Mouse (Mus musculus): ENCODE measurements around the gene Prr29.
"Not testable (repeated sequence)": the region's sequence is repeated elsewhere in the genome, so short reads cannot be mapped to it uniquely, and the experiment has no call there.

Gene Prr29

DNA sequence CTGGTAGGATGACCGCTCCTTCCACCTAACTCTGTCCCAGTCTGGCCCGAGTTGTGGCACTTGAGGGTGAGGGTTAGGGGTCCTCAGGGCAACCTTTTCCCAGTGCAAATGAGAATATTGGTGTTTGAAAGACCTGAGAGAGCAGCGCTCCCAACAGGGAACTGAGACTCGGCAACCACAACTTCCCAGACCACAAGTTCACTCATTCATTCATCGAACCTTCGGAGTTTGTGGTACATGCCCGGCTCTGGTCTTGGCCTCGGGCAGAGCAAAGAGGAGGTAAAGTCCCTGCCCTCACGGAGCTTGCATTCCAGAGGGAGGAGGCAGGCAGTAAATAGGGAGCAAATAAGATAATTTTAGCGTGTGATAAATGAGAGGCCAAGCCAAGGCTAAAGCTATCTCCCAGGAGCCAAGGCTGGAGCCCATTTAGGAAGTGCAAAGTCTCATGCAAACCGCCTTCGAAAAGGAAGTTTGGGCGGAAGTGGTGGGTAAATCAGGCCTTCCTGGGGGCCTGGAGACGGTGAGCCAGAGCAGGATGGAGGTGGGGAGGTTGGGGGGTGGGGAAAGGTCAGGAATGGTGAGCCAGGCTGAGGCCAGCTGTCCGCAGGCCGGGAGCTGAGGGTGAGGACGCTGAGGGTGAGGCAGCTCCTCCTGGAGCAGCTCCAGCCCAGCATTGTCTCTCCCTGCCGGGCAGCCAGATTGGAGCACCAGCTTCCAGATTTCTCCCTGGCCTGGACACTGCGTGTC is 9.7 kb upstream of the Prr29 start:
- DNase-seq, result no peak

DNA sequence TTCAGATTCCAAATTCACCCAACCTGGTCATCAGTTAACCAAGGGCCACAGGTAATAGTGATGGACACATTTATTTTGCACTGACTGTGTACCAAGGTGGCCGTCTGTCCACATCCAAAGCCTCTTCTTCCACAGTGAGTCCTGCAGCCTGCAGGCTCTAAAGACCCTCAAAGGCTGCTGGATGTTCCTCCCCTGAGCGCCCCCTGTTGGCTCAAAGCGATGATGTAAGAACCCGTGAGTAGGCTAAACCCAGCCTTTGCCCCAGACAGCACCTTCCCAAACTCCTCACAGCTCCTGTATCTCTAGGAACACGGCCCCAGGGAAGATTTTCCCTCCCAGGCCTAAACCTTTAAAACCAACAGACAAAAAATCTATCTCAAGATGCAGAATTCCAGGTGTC is 5.9 kb upstream of the Prr29 start:
- DNase-seq, result no peak

DNA sequence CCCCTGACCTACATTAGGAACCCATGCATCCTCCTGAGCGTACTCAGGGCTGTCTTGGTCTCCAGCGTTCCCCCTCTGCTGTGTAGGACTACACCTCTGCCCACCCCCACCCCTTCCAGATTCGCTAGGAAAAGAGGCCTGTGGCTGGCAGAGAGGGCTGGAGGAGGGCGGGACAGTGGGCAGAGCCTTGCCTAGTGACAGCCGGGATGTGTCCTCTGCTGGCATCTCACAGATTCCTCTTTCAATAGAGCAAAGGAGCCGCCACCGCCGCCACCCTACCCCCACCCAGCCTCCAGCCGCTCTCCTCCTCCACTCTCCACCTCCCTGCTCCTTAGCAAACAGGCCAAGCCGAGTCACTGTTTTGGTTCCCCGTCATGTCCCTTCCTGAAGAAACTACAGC is 560 bp upstream of the Prr29 start:
- no peak for DNase-seq

DNA sequence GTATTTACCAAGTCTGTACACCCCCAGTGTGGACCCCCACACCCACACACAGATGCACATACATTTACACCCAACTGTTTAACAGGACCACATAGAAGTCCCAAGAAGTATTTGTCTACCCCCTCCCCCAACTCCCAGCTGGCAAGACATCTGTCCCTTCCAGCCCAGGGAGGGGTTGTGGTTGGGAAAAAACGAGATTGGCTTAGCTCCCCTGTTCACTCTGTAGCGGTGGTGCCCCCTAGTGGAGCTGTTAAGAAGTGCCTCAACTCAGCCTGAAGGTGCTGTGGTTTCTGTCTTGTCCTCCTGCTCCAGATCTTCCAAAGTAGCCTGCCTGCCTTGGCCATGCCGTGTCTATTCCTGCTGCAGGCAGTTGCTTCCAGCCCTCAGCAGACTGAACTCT is 1.0 kb downstream of the Prr29 start:
- DNase-seq, result peak; percentile 59

DNA sequence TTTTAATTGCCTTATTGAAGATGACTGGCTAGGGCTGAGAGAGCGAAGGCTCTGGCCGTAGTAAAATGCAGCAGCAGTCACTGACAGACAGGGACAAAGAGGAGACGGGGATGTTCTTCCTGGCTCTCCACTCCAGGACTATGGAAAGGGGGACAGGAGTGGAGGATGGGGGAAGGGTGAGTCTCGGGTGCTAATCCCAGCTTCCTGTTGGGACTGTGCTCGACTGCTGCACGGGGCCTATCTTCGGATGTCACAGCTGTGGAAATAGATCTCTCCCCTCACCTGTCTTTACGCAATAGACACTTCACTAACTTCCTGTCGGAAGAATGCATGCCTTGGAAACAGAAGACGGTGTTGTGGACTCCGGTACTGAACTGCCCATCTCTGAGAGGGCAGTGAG is 8.7 kb downstream of the Prr29 start:
- no peak for DNase-seq

GRCm38 (mm10) chr11:106374559-106374958 is 9.3 kb downstream of the Prr29 start:
- no peak for DNase-seq

DNA sequence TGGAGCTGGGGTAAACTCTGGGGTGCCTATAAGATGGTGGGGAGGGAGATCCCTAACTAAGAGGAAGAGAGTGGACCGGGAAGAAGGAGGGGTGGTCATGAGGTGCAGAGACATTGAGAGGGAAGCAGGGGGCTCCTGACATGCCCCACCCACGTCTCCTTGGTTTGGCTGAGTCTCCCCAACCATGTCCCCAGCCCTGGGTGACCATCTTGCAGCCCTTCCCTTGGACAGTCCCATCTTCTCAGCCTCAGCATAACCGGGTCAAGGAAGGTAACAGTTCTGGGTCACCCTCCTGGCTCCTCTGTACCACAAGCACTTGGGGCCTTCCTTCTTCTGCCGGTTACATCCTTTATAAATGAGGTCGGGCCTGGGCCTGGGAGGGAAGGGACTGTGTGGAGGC is 9.7 kb downstream of the Prr29 start:
- no peak for DNase-seq

GRCm38 (mm10) chr11:106381011-106381410 is 15.7 kb downstream of the Prr29 start:
- DNase-seq, result no peak

- no peak for DNase-seq
Measured at GRCm38 (mm10) chr11:106381883-106382282, 16.6 kb downstream of the Prr29 start.

DNA sequence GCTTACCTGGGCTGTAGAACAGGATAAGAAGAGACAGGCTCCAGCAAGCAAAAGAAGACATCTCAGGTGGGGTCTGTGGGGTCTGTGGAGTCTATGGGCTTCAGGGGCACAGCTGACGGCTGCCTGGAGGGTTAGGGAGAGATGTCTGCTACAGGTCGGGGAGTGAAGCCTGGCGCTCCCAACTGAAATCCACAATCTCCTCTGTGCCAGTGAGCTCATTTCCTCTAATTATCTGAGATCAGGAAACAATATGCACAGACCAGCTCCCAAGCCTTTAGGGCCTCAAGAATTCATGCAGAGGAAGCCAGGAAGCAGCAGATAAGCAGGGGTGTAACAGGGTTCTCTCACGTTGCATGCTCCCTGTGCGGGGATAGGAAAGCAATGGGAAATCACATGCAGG is 17.2 kb downstream of the Prr29 start:
- DNase-seq, result no peak

- DNase-seq, result no peak
Measured at GRCm38 (mm10) chr11:106383051-106383790, 17.9 kb downstream of the Prr29 start.

DNA sequence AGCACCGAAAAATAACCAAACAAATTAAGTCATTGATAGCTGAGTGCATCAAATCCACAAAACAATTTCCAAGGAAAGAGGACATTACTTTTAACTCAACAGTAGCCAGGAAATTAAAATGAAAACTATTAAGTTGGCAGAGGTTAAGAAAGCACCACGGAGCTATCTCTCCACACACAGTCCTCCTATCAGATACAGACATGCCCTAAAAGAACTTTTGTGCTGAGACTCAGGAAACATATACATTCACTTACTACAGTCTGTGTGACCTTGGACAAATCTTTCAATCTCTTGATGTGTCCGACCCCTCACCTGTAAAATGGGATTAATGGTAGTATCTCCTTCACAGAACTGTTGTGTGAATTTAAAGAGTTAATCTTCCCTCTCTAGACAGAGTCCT is 21.1 kb downstream of the Prr29 start:
- DNase-seq, result no peak

- no peak for DNase-seq
Measured at GRCm38 (mm10) chr11:106387020-106387419, 21.7 kb downstream of the Prr29 start.

DNA sequence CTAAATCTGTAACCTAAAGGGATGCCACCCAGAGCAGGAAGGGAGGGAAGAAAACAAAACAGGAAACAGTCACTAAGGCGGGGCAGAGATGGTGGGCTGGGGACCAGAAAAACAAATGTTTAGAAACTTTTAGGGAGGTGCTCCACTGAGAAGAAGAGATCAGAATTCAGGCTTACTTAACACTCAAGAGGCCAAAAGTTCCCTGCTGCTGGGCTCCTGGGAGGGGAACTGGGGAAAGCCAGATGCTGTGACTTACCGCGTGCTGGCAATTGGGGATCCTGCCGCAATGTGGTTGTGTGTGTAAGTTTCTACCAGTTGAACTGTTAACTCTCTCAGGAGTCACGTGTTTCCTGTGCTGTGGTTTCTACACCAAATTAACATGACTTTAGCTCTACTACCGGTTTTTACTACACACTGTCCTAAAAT is 22.5 kb downstream of the Prr29 start, which contains the start of gene Icam2:
Icam2 (minus strand) TSS at position 285 of the 426 bp plus-strand sequence.
- DNase-seq, result no peak

DNA sequence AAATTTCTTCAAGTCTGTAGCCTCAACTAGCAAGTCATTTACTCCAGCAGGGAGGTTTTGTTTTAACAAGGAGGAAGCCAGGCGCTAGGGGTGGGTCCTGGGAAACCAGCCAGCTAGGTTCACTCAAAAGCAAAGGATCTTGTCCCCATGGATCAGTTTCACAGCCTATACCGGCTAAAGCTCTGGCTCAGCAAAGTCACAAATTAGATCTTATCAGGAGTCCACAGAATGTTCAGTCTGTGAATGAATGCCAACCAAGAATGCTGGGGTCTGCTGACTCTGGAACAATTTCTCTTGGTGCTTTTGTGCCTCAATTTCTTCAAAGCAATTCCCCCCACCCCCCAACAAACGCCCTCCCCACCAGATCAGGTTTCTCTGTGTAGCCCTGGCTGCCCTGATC is 24.3 kb downstream of the Prr29 start:
- DNase-seq, result no peak

- DNase-seq, result no peak
Measured at GRCm38 (mm10) chr11:106390757-106391156, 25.5 kb downstream of the Prr29 start.

- DNase-seq, result peak; percentile 55
Measured at GRCm38 (mm10) chr11:106391546-106392188, 26.4 kb downstream of the Prr29 start.

DNA sequence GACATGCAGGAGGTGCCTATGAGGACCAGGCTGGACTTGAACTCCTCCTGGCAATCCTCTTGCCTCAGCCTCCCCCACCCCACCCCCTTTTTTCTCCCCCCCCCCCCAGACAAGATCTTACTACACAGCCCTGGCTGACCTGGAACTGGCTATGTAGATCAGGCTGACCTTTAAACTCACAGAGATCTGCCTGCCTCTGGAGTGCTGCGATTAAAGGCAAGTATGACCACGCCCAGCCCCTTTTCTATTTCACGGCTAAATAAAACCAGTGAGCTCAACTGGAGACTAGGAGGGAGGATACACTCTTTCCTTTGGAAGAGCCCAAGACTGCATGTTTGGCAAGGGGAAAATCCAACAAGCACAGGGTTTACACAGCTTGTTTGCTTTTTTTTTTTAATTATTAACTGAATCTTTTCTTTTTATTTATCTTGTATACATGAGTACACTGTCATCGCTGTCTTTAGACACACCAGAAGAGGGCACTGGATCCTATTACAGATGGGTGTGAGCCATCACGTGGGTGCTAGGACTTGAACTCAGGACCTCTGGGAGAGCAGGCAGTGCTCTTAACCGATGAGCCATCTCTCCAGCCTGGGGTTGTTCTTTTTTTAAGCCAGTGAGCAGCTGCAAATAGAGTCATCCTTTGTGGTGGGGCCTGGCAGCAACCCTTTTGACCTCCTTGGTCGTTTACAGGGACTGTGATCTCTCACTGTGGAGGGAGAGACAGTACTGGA is 27.5 kb downstream of the Prr29 start:
- no peak for DNase-seq

GRCm38 (mm10) chr11:106393331-106393616 is 28.0 kb downstream of the Prr29 start:
- DNase-seq, result no peak

GRCm38 (mm10) chr11:106394055-106394454 is 28.8 kb downstream of the Prr29 start:
- DNase-seq, result not testable (repeated sequence)

DNA sequence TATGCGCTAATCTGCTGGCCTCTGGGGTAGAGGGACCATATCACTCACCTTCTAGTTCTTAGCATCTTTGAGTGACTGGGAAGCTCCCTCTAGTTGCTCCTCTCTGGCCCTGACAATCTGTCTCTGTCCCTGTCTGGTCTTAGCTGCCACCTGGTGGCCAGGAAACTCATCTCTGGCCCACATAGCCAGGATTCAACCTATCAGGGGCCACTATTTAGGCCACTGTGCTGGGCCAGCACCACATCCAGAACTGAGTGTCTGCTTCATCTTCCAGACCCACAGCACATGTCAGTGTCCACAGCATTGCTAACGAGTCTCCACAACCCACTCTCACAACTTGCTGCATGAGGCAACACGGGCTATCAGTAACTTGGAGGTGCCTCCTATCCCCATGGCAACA is 32.4 kb downstream of the Prr29 start:
- DNase-seq, result no peak

- DNase-seq, result no peak
Measured at GRCm38 (mm10) chr11:106398481-106398880, 33.2 kb downstream of the Prr29 start.

GRCm38 (mm10) chr11:106410011-106410410 is 44.7 kb downstream of the Prr29 start:
- no peak for DNase-seq
